Mouse (Mus musculus) heart, postnatal 4 days (tissue): ENCODE data around the gene Cldn11. TPM values are rescaled to one million over a fixed set of nuclear protein-coding genes. Genes with fewer than 3 reads are reported as not detected.

Experiments
- DNase-seq: peaks from one replicate; pipeline ENCODE4 v3.0.0; 2021
- total RNA-seq, 2 experiments: library from RNA; stranded (reverse); gene quantifications; 2 replicates each; pipeline ENCODE4 v1.2.3; 2021

Cldn11 gene
- total RNA-seq, 2 experiments from 2014 or later = 3.2 to 3.7 TPM

- DNase-seq = no peak
Observed at GRCm38 (mm10) chr3:31161336-31161735, 11.6 kb downstream of the Cldn11 start.

DNA sequence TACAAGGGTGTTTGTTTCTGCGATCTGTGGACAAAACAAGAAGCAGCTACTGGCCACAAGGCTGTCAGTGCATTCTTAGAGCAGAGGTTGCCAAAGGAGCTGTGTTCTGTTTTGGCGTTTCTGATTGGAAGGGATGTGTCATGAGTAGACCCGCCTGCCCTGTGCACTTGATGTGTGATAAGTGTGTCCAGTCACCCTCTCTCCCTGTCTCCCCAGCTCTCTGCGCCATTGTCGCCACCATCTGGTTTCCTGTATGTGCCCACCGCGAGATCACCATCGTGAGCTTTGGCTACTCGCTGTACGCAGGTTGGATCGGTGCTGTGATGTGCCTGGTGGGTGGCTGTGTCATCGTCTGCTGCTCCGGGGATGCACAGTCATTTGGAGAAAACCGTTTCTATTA is 13.1 kb downstream of the Cldn11 start:
- DNase-seq = no peak

GRCm38 (mm10) chr3:31165803-31166202 is 16.1 kb downstream of the Cldn11 start:
- no peak for DNase-seq

GRCm38 (mm10) chr3:31166365-31166871 is 16.7 kb downstream of the Cldn11 start:
- DNase-seq = peak; percentile 36

- DNase-seq = no peak
Observed at GRCm38 (mm10) chr3:31190342-31190741, 40.6 kb downstream of the Cldn11 start.

- no peak for DNase-seq
Observed at GRCm38 (mm10) chr3:31191402-31191801, 41.7 kb downstream of the Cldn11 start.

DNA sequence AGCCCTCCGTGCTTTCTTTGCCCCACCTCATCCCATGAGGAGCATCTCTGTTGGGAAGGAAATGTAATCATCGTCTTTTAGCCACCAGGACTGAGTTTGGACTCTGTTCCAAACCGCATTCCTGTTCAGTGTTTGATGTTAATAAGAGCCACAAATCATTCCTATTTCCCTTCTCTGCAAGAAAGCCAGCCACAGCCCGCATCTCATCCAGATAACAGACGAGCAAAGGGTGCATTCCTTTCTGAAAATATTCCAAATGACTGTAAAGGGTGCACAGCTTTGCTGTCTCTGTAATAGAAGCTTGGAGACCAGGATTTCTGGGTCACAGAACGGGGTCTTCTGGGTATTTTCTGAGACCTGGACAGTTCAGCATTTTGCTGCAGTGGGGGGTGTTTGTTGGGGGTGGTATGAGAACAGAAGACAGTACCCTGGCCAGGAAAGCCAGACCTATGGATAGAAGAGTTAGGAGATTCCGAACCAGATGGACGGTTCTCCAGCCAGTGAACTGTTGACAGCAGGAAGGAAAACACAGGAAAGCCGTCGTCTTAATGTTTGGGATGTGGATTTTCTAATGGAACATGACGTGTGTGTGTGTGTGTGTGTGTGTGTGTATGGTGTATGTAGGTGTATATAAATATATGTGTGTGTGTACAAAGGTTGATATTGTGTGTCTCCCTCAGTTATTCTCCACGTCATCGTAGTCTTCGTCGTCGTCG is 49.6 kb downstream of the Cldn11 start:
- no peak for DNase-seq

- no peak for DNase-seq
Observed at GRCm38 (mm10) chr3:31203947-31204346, 54.2 kb downstream of the Cldn11 start.

- DNase-seq = no peak
Observed at GRCm38 (mm10) chr3:31205167-31205566, 55.4 kb downstream of the Cldn11 start.

GRCm38 (mm10) chr3:31208046-31208445 is 58.3 kb downstream of the Cldn11 start:
- DNase-seq = no peak

- DNase-seq = no peak
Observed at GRCm38 (mm10) chr3:31208458-31208994, 58.8 kb downstream of the Cldn11 start.

- DNase-seq = no peak
Observed at GRCm38 (mm10) chr3:31209001-31209400, 59.3 kb downstream of the Cldn11 start.

DNA sequence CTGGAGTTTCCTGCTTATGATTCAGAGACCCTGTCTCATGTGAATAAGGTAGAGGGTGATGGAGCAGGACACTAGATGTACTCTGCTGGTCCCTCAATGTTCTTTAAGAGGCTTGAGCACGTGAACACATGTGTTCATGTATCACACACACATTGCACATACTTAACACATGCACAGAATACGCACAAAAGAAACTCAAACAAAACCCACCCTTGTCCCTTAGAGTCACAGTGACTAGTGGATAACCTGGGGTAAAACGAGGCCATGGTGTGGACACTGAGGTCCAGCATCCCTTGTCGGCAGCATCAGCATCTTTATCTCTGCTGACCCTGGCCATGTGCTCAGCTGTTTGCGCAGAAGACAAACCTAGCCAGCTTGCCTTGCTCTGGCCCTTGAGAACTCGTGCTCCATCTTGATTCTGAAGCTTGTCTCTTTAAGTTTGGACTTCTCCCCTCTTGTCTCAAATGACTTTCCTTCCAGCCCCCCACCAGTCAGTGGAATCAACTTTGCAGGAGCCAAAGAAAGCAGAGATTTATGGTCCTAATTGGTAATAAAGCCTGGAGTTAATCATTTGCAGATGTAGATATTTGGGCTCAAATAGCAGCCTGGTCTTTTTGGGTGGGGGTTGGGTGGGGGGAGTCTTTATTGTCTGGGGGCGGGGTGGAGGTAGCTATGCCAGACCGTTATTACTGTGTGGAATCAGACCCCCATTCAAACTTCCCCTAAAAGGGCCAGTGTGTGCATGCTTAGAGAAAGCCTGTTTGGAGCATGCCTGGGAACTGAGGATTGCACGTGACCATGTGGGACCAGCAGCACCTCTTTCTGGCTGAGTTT is 62.7 kb downstream of the Cldn11 start:
- no peak for DNase-seq

- DNase-seq = no peak
Observed at GRCm38 (mm10) chr3:31213802-31214201, 64.1 kb downstream of the Cldn11 start.

Other genes starting within 250 kb of the Cldn11 start
- 10 to 100 TPM; 17.6 to 17.8 TPM for gene Phc3, start 180.5 kb upstream of the Cldn11 start, total RNA-seq
- gene Prkci, start 154.2 kb upstream of the Cldn11 start, total RNA-seq = 10 to 100 TPM; 23.0 to 26.6 TPM
- gene Skil, start 54.9 kb upstream of the Cldn11 start, total RNA-seq = 10 to 100 TPM; 26.7 to 27.1 TPM
- gene Slc7a14, start 160.5 kb downstream of the Cldn11 start, total RNA-seq = under 1 TPM; 0.38 to 0.43 TPM